In the genomic region with DNA sequence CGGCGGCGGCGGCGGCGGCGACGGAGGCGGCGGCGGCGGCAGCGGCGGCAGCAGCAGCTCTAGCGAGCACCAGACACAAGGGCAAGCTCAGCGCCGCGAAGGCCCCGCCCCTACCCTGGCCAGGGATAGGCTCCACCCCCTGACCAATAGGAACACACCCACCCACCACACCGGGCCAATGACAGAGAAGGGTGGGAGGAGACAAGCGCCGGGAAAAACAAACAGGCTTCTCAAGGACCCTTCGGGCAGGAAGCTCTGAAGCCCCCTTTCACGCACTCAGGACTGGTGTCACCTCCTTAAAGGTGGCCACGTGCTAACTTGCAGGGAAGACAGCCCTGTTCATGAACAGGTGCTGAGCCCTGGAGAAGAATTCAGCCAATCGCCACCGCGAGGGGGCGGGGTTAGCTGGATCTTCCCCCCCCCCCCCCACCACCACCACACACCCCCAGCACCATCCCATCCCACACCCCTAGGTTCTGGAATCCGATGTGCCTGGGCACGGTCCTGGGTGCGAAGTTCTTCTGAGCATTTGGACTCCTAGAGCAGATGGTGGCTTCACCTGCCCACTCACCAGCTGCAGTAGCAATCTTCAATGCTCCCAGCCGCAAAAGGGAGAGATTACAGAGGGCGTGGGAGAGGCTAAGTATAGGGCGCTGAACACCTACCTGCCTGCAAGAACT, we compare ENCODE assay signal across 8 mouse cellular contexts. TPM values are rescaled to one million over a fixed set of nuclear protein-coding genes. Genes with fewer than 3 reads are reported as not detected.
DNase-seq lines count a peak whose midpoint lies in the region; ATAC-seq and TF ChIP-seq lines count a peak whose summit lies in the region.

Gene Cadm2, minus strand, starts transcription at position 83 of the 680 bp plus-strand sequence.

- H3K4me1 ChIP-seq in hindbrain, postnatal 0 days (ENCODE audit: insufficient read depth, low read length): no peaks in the 10 kb centered on the region

- no peaks in the 10 kb centered on the region for H3K9me3 ChIP-seq in hindbrain, postnatal 0 days (ENCODE audit: low read length)

- no peaks in the 10 kb centered on the region for H3K36me3 ChIP-seq in hindbrain, postnatal 0 days (ENCODE audit: insufficient read depth, low read length)

- H3K27ac ChIP-seq in hindbrain, postnatal 0 days: peak within 1 kb of the TSS; percentile 94
- peak within 1 kb of the TSS; percentile 90 for H3K27ac ChIP-seq in left cerebral cortex, adult 2 months

- H3K27me3 ChIP-seq in hindbrain, postnatal 0 days (ENCODE audit: insufficient read depth, low read length): no peaks in the 10 kb centered on the region

- H3K4me3 ChIP-seq in hindbrain, postnatal 0 days (ENCODE audit: low read length): peak within 1 kb of the TSS; percentile 86
- H3K4me3 ChIP-seq in left cerebral cortex, adult 2 months: peak within 1 kb of the TSS; percentile 90

- peak; percentile 99 for ATAC-seq in hindbrain, postnatal 0 days

- H3K4me2 ChIP-seq in hindbrain, postnatal 0 days (ENCODE audit: low read depth, low read length): peak within 1 kb of the TSS; percentile 77

- 2% methylated on average over 31 of the region's 35 CpGs for WGBS in hindbrain, postnatal 0 days

- TF ChIP-seq CTCF in hindbrain, postnatal 0 days (IDR thresholded peaks at IDR 0.05; ENCODE audit: low read depth): no peak
- no peak; the same call in 1 of the 2 replicates for TF ChIP-seq CTCF in left cerebral cortex, adult 2 months (IDR thresholded peaks at IDR 0.05)

- peak; percentile 93 for DNase-seq in adrenal gland, postnatal 10 days
- peak; percentile 96 for DNase-seq in embryo, embryonic 10.5 days (ENCODE audit: low spot score)
- peak; percentile 88 for DNase-seq in gastrocnemius, postnatal 10 days
- peak; percentile 97 for DNase-seq in hindbrain, postnatal 0 days (ENCODE audit: low spot score)
- DNase-seq in left cerebral cortex, adult 2 months (ENCODE audit: extremely low spot score in 1 of 2, low spot score in 2 of 2): peak; percentile 91 to 95
- DNase-seq in lung, postnatal 4 days: peak; percentile 92 to 94
- peak; percentile 97 for DNase-seq in right cerebral cortex, adult 18-20 months
- peak; percentile 34 for DNase-seq in urinary bladder, postnatal 10 days (ENCODE audit: low spot score)

- intact Hi-C loops in left cerebral cortex, adult 2 months (cut with DNase I): loop anchor here (1.0 to 10.0 kb wide), 2 partner anchors 347 to 1044 kb away; no protein-coding TSS in a partner anchor

- peak within 1 kb of the TSS; percentile 86 for H3K9ac ChIP-seq in hindbrain, postnatal 0 days (replicated peaks; ENCODE audit: low read length)

RNA-seq across cellular contexts. Expression of gene Cadm2, which starts in this region (rescaled TPM):
- 1 to 10 TPM in 1 of 2 experiments, under 1 TPM in 1; 0.69 to 1.9 TPM for total RNA-seq in adrenal gland, postnatal 10 days (2021)
- 1 to 10 TPM; 1.2 to 2.1 TPM for total RNA-seq in gastrocnemius, postnatal 10 days (2021)
- total RNA-seq in hindbrain, postnatal 0 days (2014; rRNA removed): 78.2 and 88.0 TPM in 2 replicates
- polyA plus RNA-seq in hindbrain, postnatal 0 days (2015; fragmentation: Nextera tagmentation; extraction: Ambion mirVana): 67.3 and 71.6 TPM in 2 replicates
- 100 to 1,000 TPM; 230 to 245 TPM for total RNA-seq in left cerebral cortex, adult 2 months (2021)

Comparison
In these comparisons a context has a peak if more than half of its experiments do, and no peak if none do; other contexts are left out.
1. Peak in every context shown above with its lines: DNase-seq, ATAC-seq, H3K4me3 ChIP-seq and H3K27ac ChIP-seq.
2. RNA of gene Cadm2 (total RNA-seq): 230 to 245 TPM in left cerebral cortex, adult 2 months and 78.2 to 88.0 TPM in hindbrain, postnatal 0 days; 1.2 to 2.1 TPM in gastrocnemius, postnatal 10 days and 0.69 to 1.9 TPM in adrenal gland, postnatal 10 days; every median in the first group is over 10 times any median in the second.
3. DNase-seq: peak in every context shown above with its lines; median percentile 97 in hindbrain, postnatal 0 days; 97 in right cerebral cortex, adult 18-20 months; 96 in embryo, embryonic 10.5 days; 93 in adrenal gland, postnatal 10 days; 93 in left cerebral cortex, adult 2 months; 93 in lung, postnatal 4 days; 88 in gastrocnemius, postnatal 10 days; 34 in urinary bladder, postnatal 10 days.